Mouse (Mus musculus) limb, embryonic 13.5 days (tissue): ENCODE measurements around the gene Trmt10b. TPM values are rescaled to one million over a fixed set of nuclear protein-coding genes. Genes with fewer than 3 reads are reported as not detected.

Source experiments
- ATAC-seq: fragments of 200-750 bp; cut with Nextera tagmentation; 2 replicates; pipeline ENCODE4 v1.8.0; 2017; ENCODE audit warnings: low read depth, moderate number of reproducible peaks, moderate TSS enrichment; ENCODE audit not compliant: low FRiP score
- H3K27ac ChIP-seq: fragments of 300-500 bp; sonication (generic); 2 replicates; pipeline ENCODE4 v1.5.1; 2015; ENCODE audit warnings: inconsistent platforms, mild to moderate bottlenecking, moderate library complexity
- H3K27me3 ChIP-seq: fragments of 300-500 bp; sonication (generic); 2 replicates; pipeline ENCODE4 v1.6.1; 2015; ENCODE audit warnings: mild to moderate bottlenecking, inconsistent platforms
- H3K36me3 ChIP-seq: fragments of 300-500 bp; sonication (generic); 2 replicates; pipeline ENCODE4 v1.6.1; 2015; ENCODE audit warnings: inconsistent platforms, mild to moderate bottlenecking, moderate library complexity
- H3K4me1 ChIP-seq: fragments of 300-500 bp; sonication (generic); 2 replicates; pipeline ENCODE4 v1.6.1; 2015; ENCODE audit warnings: inconsistent platforms
- H3K4me2 ChIP-seq: fragments of 300-500 bp; sonication (generic); replicated peaks from 2 replicates; pipeline ENCODE4 v1.6.1; 2015; ENCODE audit warnings: inconsistent platforms, mild to moderate bottlenecking, moderate library complexity
- H3K4me3 ChIP-seq: fragments of 300-500 bp; sonication (generic); 2 replicates; pipeline ENCODE4 v1.5.1; 2015; ENCODE audit warnings: moderate library complexity, mild to moderate bottlenecking, inconsistent platforms
- H3K9ac ChIP-seq: fragments of 300-500 bp; sonication (generic); 2 replicates; pipeline ENCODE4 v1.6.1; 2015; ENCODE audit warnings: mild to moderate bottlenecking, inconsistent platforms
- H3K9me3 ChIP-seq: fragments of 300-500 bp; sonication (generic); 2 replicates; pipeline ENCODE4 v1.6.1; 2016; ENCODE audit warnings: inconsistent platforms
- WGBS: fragments of 180-500 bp; shearing (Covaris S2); methylation state at CpG from one replicate; pipeline ENCODE4 v1.1.7; 2015; 5-methylcytosine and 5-hydroxymethylcytosine counted together
- polyA plus RNA-seq: library from polyadenylated mRNA; unstranded; fragments of >200 nt; fragmentation: Nextera tagmentation; extraction: Ambion mirVana; gene quantifications from 2 replicates; pipeline ENCODE4 v1.2.1, GENCODE M21; 2015

The Trmt10b gene
- polyA plus RNA-seq, 1 experiment from 2014 or later = 19.9 TPM

- ATAC-seq = no peak
- Histone ChIP-seq H3K9ac (no peak overlapping the region), H3K36me3 (no peaks in the 10 kb centered on the region), H3K4me1 (no peaks in the 10 kb centered on the region), H3K27me3 (no peaks in the 10 kb centered on the region), H3K4me3 (no peak overlapping the region), H3K9me3 (no peaks in the 10 kb centered on the region), H3K4me2 (no peak overlapping the region), H3K27ac (no peak overlapping the region)
- WGBS = 45% methylated on average over 3 of the region's 3 CpGs
Measured at GRCm38 (mm10) chr4:45286318-45286717, 10.6 kb upstream of the Trmt10b start.

- 74% methylated on average over 5 of the region's 5 CpGs for WGBS
- ATAC-seq = no peak
- Histone ChIP-seq H3K9ac (no peak overlapping the region), H3K27me3 (no peaks in the 10 kb centered on the region), H3K9me3 (no peaks in the 10 kb centered on the region), H3K4me1 (no peaks in the 10 kb centered on the region), H3K36me3 (no peaks in the 10 kb centered on the region), H3K4me3 (no peak overlapping the region), H3K4me2 (no peak overlapping the region), H3K27ac (no peak overlapping the region)
Measured at GRCm38 (mm10) chr4:45287906-45288305, 9.0 kb upstream of the Trmt10b start.

GRCm38 (mm10) chr4:45305536-45305935 lies 8.6 kb downstream of the Trmt10b start:
- Histone ChIP-seq H3K9me3 (no peaks in the 10 kb centered on the region), H3K27me3 (no peaks in the 10 kb centered on the region), H3K4me3 (no peak overlapping the region), H3K4me2 (no peak overlapping the region), H3K4me1 (no peaks in the 10 kb centered on the region), H3K27ac (no peak overlapping the region), H3K9ac (no peak overlapping the region), H3K36me3 (peaks cover 77% of the 10 kb centered on the region)
- WGBS = 96% methylated on average over 14 of the region's 14 CpGs
- ATAC-seq = no peak

- peaks cover 68% of the 10 kb centered on the region for H3K36me3 ChIP-seq
Measured at GRCm38 (mm10) chr4:45308046-45308445, 11.1 kb downstream of the Trmt10b start.

GRCm38 (mm10) chr4:45308606-45309005 lies 11.7 kb downstream of the Trmt10b start:
- Histone ChIP-seq H3K27me3 (no peaks in the 10 kb centered on the region), H3K9me3 (no peaks in the 10 kb centered on the region), H3K27ac (no peak overlapping the region), H3K4me2 (no peak overlapping the region), H3K36me3 (peaks cover 65% of the 10 kb centered on the region), H3K4me3 (no peak overlapping the region), H3K9ac (no peak overlapping the region), H3K4me1 (no peaks in the 10 kb centered on the region)
- no peak for ATAC-seq
- WGBS = 88% methylated on average over 6 of the region's 6 CpGs

More at GRCm38 (mm10) chr4:45308046-45308445, 11.1 kb downstream of the Trmt10b start:
- Histone ChIP-seq H3K9me3 (no peaks in the 10 kb centered on the region), H3K4me1 (no peaks in the 10 kb centered on the region), H3K4me2 (no peak overlapping the region), H3K9ac (no peak overlapping the region), H3K27ac (no peak overlapping the region), H3K27me3 (no peaks in the 10 kb centered on the region), H3K4me3 (no peak overlapping the region)
- 42% methylated on average over 11 of the region's 11 CpGs for whole genome bisulfite sequencing
- no peak for ATAC-seq

GRCm38 (mm10) chr4:45311056-45311455 lies 14.1 kb downstream of the Trmt10b start:
- Histone ChIP-seq H3K27me3 (no peaks in the 10 kb centered on the region), H3K4me2 (no peak overlapping the region), H3K4me3 (no peak overlapping the region), H3K4me1 (no peaks in the 10 kb centered on the region), H3K27ac (no peak overlapping the region), H3K36me3 (peaks cover 61% of the 10 kb centered on the region), H3K9ac (no peak overlapping the region), H3K9me3 (no peaks in the 10 kb centered on the region)
- ATAC-seq = no peak
- WGBS = 100% methylated on average over 2 of the region's 2 CpGs

GRCm38 (mm10) chr4:45320159-45320816 lies 23.4 kb downstream of the Trmt10b start:
- peak overlapping the region; percentile 95 for H3K4me3 ChIP-seq
- H3K9ac ChIP-seq = peak overlapping the region; percentile 95
- H3K4me2 ChIP-seq = peak overlapping the region; percentile 72
- peak; percentile 75; the same call in 1 of the 2 replicates for ATAC-seq
- H3K4me1 ChIP-seq = peaks cover 16% of the 10 kb centered on the region
- H3K27ac ChIP-seq = peak overlapping the region; percentile 79
- no peaks in the 10 kb centered on the region for H3K9me3 ChIP-seq
- WGBS = under 1% methylated on average over 56 of the region's 56 CpGs
- H3K27me3 ChIP-seq = peaks cover 14% of the 10 kb centered on the region
- H3K36me3 ChIP-seq = peaks cover 29% of the 10 kb centered on the region

GRCm38 (mm10) chr4:45331139-45331538 lies 34.2 kb downstream of the Trmt10b start:
- H3K4me3 ChIP-seq = no peak overlapping the region
- no peak overlapping the region for H3K4me2 ChIP-seq
- no peaks in the 10 kb centered on the region for H3K9me3 ChIP-seq
- H3K27me3 ChIP-seq = 0 out of 2 replicates have a peak, but pooled peaks cover 5% of the 10 kb centered on the region
- H3K9ac ChIP-seq = no peak overlapping the region
- H3K4me1 ChIP-seq = no peaks in the 10 kb centered on the region
- WGBS = 72% methylated on average over 7 of the region's 7 CpGs
- no peak for ATAC-seq
- no peaks in the 10 kb centered on the region for H3K36me3 ChIP-seq
- no peak overlapping the region for H3K27ac ChIP-seq

GRCm38 (mm10) chr4:45332466-45332865 lies 35.5 kb downstream of the Trmt10b start:
- H3K9me3 ChIP-seq = no peaks in the 10 kb centered on the region
- no peak for ATAC-seq
- no peaks in the 10 kb centered on the region for H3K36me3 ChIP-seq
- 0 out of 2 replicates have a peak, but pooled peaks cover 5% of the 10 kb centered on the region for H3K27me3 ChIP-seq
- H3K4me1 ChIP-seq = no peaks in the 10 kb centered on the region
- no peak overlapping the region for H3K9ac ChIP-seq
- H3K4me3 ChIP-seq = no peak overlapping the region
- H3K4me2 ChIP-seq = no peak overlapping the region
- WGBS = 66% methylated on average over 3 of the region's 3 CpGs
- H3K27ac ChIP-seq = no peak overlapping the region

GRCm38 (mm10) chr4:45341226-45341625 lies 44.3 kb downstream of the Trmt10b start:
- H3K27ac ChIP-seq = peak overlapping the region; percentile 98
- H3K36me3 ChIP-seq = peaks cover 11% of the 10 kb centered on the region; the same call in 1 of the 2 replicates
- H3K4me1 ChIP-seq = peaks cover 21% of the 10 kb centered on the region
- peak overlapping the region; percentile 79 for H3K4me2 ChIP-seq
- H3K9me3 ChIP-seq = no peaks in the 10 kb centered on the region
- peak overlapping the region; percentile 96; the same call in 1 of the 2 replicates for H3K9ac ChIP-seq
- no peak for ATAC-seq
- no peaks in the 10 kb centered on the region for H3K27me3 ChIP-seq
- H3K4me3 ChIP-seq = peak overlapping the region; percentile 98
- WGBS = 65% methylated on average over 9 of the region's 9 CpGs

GRCm38 (mm10) chr4:45341669-45342249 lies 44.8 kb downstream of the Trmt10b start, which contains the start of gene Dcaf10:
Gene Dcaf10 (plus strand): TSS chr4:45342101.
- Histone ChIP-seq H3K9me3 (no peaks in the 10 kb centered on the region), H3K9ac (peak within 1 kb of the TSS; percentile 96), H3K27ac (peak within 1 kb of the TSS; percentile 98), H3K36me3 (peaks cover 13% of the 10 kb centered on the region; the same call in 1 of the 2 replicates), H3K4me1 (peaks cover 21% of the 10 kb centered on the region), H3K27me3 (no peaks in the 10 kb centered on the region), H3K4me3 (peak within 1 kb of the TSS; percentile 98), H3K4me2 (peak within 1 kb of the TSS; percentile 79)
- ATAC-seq = peak; percentile 94
- under 1% methylated on average over 38 of the region's 42 CpGs for WGBS

- H3K4me3 ChIP-seq = peak within 1 kb of the TSS; percentile 98
- H3K4me1 ChIP-seq = peaks cover 21% of the 10 kb centered on the region
- peak within 1 kb of the TSS; percentile 98 for H3K27ac ChIP-seq
- peaks cover 18% of the 10 kb centered on the region for H3K36me3 ChIP-seq
- WGBS = under 1% methylated on average over 74 of the region's 76 CpGs
- no peaks in the 10 kb centered on the region for H3K27me3 ChIP-seq
- peak within 1 kb of the TSS; percentile 96 for H3K9ac ChIP-seq
- ATAC-seq = peak; percentile 77
- no peaks in the 10 kb centered on the region for H3K9me3 ChIP-seq
- peak within 1 kb of the TSS; percentile 79 for H3K4me2 ChIP-seq
Measured at GRCm38 (mm10) chr4:45342286-45343155, 45.6 kb downstream of the Trmt10b start, which contains the start of gene Exosc3. Gene Exosc3 (minus strand): TSS chr4:45342732.
